Mouse (Mus musculus) C2C12 (cell line): Measurements from ENCODE around the gene Stum.

ENCODE experiments used
- CTCF ChIP-seq: IDR thresholded peaks from one replicate; pipeline ENCODE4 v1.5.1; 2011; ENCODE audit not compliant: control insufficient read depth, insufficient read depth, insufficient read length
- FOSL1 ChIP-seq: IDR thresholded peaks from one replicate; pipeline ENCODE4 v1.8.0; 2011; ENCODE audit warnings: mild to moderate bottlenecking, low read length; ENCODE audit not compliant: poor library complexity, insufficient read depth, severe bottlenecking
- MAX ChIP-seq: IDR thresholded peaks from one replicate; pipeline ENCODE4 v1.6.1; 2011; ENCODE audit warnings: mild to moderate bottlenecking, control low read depth
- MYOD1 ChIP-seq: IDR thresholded peaks from one replicate; pipeline ENCODE4 v1.6.1; 2011; ENCODE audit warnings: low read depth; ENCODE audit not compliant: control insufficient read depth, insufficient read length
- MYOG ChIP-seq: IDR thresholded peaks from one replicate; pipeline ENCODE4 v1.6.1; 2011; ENCODE audit not compliant: control insufficient read depth, insufficient read length; ENCODE audit errors: extremely low read depth
- USF1 ChIP-seq: IDR thresholded peaks from one replicate; pipeline ENCODE4 v1.6.1; 2011; ENCODE audit warnings: low read depth, mild to moderate bottlenecking, control low read depth, moderate library complexity

GRCm38 (mm10) chr1:180419059-180419458 lies 64.2 kb downstream of the Stum start:
- TF ChIP-seq CTCF = no peak
- TF ChIP-seq MAX = no peak
- no peak for TF ChIP-seq MYOG
- no peak for TF ChIP-seq USF1
- TF ChIP-seq MYOD1 = no peak
- no peak for TF ChIP-seq FOSL1
